Mouse (Mus musculus) fat pad, adult 2 months (tissue): Measurements from ENCODE around the gene Smo.
"Not testable (repeated sequence)": the region's sequence is repeated elsewhere in the genome, so short reads cannot be mapped to it uniquely, and the experiment has no call there.

Experiments
- DNase-seq: peaks from one replicate; pipeline ENCODE4 v3.0.0-alpha.2; 2011; ENCODE audit warnings: low read depth, low spot score; ENCODE audit errors: extremely low read depth

The Smo gene

GRCm38 (mm10) chr6:29726576-29727200, 8.6 kb upstream of the Smo start:
- DNase-seq, result no peak

DNA sequence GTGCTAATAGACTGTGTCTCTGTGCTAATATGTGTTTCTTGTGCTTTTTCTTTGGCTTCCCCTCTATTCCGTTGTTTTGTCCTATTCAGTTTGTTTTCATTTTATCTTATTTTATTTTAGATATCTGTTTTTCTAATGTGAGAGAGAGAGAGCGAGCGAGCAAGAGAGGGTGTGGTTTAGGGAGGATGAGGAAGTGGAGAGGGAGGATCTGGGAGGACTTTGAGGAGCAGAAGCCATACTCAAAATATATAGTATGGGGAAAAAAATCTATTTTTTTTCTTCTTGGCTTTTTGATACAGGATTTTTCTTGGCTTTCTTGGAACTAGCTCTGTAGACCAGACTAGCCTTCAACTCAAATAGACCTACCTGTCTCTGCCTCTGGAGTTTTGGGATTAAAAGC, 7.3 kb upstream of the Smo start:
- DNase-seq, result no peak

DNA sequence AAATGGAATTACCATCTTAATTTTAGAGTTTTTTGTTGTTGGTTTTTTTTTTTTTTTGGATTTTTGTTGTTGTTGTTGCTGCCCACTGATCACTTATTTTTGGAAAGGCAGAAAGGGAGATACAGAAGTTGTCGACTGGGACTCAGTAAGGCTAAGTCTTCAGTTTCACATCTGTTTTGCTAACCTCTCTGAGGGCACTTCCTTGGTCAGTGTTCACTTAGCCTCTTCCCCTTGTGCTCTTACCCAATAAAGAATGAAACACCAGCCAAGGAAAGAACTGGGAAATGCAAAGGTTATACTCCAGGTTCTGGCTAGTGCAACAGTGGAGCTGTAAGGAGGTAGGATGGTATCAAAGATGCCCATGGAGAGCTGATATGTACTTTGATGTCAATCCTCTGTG, 5.8 kb upstream of the Smo start:
- DNase-seq, result no peak

GRCm38 (mm10) chr6:29735689-29736451, 567 bp downstream of the Smo start:
- no peak for DNase-seq

- no peak for DNase-seq
These were observed 1.5 kb downstream of the Smo start for GRCm38 (mm10) chr6:29736610-29737458.

DNA sequence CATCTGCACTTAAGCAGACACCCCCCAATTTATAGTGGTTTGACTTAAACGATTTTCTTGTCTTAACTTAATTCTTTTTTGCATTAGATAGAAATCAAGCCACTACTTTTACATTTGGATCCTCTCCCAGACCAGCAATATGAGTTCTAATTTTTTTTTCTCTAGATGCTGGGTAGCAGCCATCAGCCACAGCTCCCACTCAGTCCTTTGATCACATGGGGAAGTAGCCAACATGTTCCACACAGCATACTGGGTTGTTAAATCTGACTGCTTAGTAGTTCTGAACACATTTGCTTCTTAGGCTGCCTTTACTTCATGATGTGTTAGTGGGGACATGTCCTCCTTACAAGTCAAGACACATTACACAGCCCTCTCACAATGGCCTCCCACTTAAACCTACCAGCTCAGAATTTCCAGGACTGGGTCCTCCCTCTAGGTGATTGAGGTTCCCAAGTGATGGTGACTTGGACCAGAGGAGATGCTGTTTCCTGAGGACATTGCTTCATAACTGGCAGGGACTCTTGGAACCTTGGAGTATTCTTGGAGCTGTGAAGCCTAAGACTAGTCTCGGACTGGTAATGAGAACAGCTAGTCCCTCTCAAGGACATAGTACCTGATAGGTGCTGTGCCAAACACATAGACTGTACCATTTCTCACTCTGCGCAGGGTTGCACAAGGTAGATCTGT, 16.3 kb downstream of the Smo start:
- DNase-seq, result peak; percentile 98

- DNase-seq, result no peak
These were observed 18.0 kb downstream of the Smo start for GRCm38 (mm10) chr6:29753336-29753735.

DNA sequence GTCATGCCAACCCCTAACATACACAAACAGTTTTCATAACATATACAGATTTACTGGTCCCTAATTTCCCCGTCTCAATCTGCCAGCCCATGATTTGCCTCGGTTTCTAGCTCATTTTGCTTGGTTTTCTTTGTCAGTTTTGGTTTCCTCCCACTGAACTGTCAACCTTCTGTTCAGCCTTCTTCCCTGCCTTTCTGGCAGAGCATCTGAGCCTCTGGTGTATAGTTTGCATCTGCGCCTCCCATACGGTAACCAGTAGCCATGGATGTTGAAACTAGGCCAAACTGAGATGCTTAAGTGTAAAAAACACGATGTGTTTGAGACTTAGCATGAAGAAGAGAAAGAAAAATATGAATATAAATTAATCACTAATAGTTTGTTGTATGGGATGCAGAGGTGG, 20.7 kb downstream of the Smo start:
- no peak for DNase-seq

GRCm38 (mm10) chr6:29756476-29756875, 21.2 kb downstream of the Smo start:
- no peak for DNase-seq

DNA sequence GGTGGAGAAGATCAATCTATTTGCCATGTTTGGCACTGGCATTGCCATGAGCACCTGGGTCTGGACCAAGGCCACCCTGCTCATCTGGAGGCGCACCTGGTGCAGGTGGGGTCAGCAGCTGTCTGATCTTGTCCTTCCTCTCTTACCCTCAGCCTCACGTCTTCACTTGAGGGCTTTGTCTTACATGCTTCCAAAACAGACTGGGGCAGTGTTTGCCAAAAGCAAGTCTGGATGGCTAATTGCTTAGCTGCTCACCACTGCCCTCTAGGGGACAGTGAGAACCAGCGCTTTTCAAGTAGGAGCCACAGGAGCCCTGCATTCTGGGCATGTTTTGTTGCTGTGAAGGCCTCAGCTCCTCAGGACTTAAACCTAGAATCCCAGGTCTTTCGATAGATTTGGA, 23.1 kb downstream of the Smo start:
- no peak for DNase-seq

GRCm38 (mm10) chr6:29759012-29759679, 23.8 kb downstream of the Smo start:
- DNase-seq, result no peak

DNA sequence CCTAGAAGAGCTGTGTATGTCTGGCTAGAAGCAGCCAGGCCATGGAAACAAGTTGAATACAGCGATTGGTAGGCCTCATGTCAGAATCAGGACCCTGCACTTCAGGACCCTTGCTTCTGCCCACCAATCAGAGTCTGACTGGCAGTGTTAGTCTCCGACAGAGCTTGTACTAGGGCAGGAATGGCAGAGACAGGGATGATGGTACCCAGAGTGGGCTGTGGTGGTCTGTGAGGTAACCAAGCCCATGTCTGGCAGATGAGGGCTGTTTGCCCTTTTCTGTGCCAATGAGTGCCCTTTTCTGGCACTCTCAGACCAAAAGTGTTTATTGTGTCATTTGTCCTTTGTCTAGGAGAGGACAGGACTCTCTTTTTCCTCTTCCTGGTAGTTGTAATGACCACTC, 25.1 kb downstream of the Smo start:
- not testable (repeated sequence) for DNase-seq

DNA sequence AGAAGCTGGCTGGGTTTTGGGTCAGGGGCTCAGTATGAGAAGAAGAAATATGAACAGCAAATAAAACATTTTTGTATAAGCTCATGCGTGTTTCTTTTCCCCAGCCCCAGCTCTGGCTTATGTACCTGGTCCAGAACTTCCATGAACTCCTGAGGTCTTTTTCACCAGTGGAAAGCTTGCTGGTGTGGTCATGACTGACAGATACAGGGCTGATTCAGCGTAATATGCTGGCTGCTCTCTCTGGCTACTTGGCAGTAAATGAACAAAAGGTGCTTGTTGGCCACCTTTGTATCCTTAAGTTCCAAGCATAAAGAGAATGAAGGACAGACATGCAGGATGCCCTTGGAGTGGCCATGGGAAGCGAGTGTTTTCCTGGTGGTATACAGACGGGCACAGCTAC, 26.0 kb downstream of the Smo start:
- DNase-seq, result no peak

DNA sequence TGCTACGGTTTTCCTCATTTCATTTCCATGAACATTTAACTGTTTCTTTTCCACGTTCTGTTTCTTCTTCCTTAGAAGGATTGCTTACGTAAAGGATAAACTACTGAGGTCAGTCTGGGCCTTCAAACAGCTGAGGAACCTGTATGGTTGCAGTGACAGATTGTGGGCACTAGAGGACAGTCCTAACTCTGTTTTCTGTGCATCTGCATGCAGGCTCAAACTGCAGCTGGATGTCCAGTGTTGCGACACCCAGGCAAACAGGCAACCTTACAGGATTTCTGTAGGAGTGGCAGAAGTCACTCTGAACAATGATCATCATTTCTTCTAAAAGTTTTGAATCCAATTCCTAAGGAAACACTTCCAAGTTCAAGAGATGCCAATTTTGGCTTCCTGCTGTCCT, 27.2 kb downstream of the Smo start:
- no peak for DNase-seq

GRCm38 (mm10) chr6:29766874-29767273, 31.6 kb downstream of the Smo start:
- no peak for DNase-seq

DNA sequence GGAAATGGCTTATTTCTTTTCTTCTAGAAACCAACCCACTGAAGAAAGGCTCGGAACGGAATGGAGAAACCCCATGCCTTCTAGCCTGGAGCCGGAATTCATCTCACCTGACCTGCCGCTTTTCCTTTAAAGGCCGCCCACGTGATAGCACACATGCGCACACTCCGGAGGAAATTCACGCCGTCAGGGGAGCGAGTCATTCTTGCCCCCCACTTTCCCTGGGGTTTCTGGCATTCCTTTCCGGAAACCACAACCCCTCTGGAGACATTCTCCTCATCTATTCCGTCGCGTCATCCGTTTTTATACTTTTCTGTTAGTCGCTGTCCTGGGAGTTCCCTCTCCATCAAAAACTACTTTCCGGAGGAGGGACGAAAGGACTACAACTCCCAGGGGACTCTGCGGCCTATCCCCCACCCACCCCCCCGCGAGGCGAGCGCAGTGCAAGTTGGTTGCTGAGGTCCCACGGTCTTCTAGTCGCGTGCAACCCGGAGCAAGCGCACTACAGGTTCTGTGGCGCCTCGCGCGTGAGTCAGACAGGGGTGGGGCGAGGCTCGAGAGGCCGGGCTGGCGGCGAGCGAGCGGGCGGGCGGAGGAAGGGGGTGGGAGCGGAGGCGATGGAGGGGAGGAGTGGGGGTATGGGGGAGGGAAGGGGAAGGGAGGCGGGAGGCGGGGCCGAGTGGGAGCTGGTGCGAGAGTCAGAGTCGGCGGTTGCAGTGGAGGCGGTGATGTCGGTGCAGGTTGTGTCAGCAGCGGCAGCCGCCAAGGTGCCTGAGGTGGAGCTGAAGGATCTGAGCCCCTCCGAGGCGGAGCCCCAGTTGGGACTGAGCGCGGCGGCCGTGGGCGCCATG, 32.7 kb downstream of the Smo start, which contains the start of gene Ahcyl2:
Gene Ahcyl2, plus strand, starts transcription at position 199 of the 848 bp plus-strand sequence.
- DNase-seq, result no peak

DNA sequence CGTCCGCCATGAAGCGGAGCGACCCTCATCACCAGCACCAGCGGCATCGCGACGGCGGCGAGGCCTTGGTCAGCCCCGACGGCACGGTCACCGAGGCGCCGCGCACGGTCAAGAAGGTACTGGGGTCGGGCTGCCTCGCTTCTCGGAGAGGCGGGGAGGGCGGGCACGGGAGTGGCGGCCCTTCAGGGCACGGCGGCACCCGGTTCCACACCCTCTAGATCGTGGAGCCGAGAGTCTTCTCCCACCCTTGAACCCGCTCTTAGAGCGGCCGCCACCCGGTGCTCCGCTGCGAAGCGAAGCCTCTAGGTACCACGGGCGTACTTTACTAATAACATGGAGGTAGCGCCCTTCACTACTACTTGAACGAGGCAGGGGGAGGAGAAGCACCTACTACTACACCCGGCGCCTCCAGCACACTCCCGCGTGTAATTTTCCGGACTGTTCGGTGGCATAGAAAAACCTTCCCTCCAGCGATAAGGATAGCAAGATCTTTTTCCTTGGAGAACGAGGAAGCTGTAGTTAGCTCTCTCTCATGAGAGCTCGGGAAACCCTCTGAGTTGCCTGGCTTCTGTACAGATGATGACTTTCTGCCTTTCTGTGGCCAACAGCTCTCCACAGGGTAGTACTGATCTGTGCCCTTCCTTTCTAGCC, 33.6 kb downstream of the Smo start:
- no peak for DNase-seq

GRCm38 (mm10) chr6:29770672-29771321, 35.5 kb downstream of the Smo start:
- no peak for DNase-seq

GRCm38 (mm10) chr6:29772236-29772635, 36.9 kb downstream of the Smo start:
- DNase-seq, result peak; percentile 88
